Mouse (Mus musculus) embryonic facial prominence, embryonic 15.5 days (tissue): ENCODE measurements around the gene Gm20695. TPM values are rescaled to one million over a fixed set of nuclear protein-coding genes. Genes with fewer than 3 reads are reported as not detected.

Source experiments
- ATAC-seq: fragments of 200-750 bp; cut with Nextera tagmentation; 2 replicates; pipeline ENCODE4 v1.8.0; 2017; ENCODE audit warnings: low read depth, moderate TSS enrichment; ENCODE audit not compliant: insufficient number of reproducible peaks, low FRiP score, low TSS enrichment
- H3K27ac ChIP-seq: fragments of 300-500 bp; sonication (generic); replicated peaks from 2 replicates; pipeline ENCODE4 v1.5.1; 2015; ENCODE audit warnings: mild to moderate bottlenecking, inconsistent platforms
- H3K27me3 ChIP-seq: fragments of 300-500 bp; sonication (generic); 2 replicates; pipeline ENCODE4 v1.6.1; 2015; ENCODE audit warnings: inconsistent platforms
- H3K36me3 ChIP-seq: fragments of 300-500 bp; sonication (generic); 2 replicates; pipeline ENCODE4 v1.6.1; 2015; ENCODE audit warnings: mild to moderate bottlenecking, inconsistent platforms
- H3K4me1 ChIP-seq: fragments of 300-500 bp; sonication (generic); 2 replicates; pipeline ENCODE4 v1.6.1; 2015; ENCODE audit warnings: inconsistent platforms
- H3K4me2 ChIP-seq: fragments of 300-500 bp; sonication (generic); replicated peaks from 2 replicates; pipeline ENCODE4 v1.6.1; 2015; ENCODE audit warnings: mild to moderate bottlenecking, inconsistent platforms
- H3K4me3 ChIP-seq: fragments of 300-500 bp; sonication (generic); replicated peaks from 2 replicates; pipeline ENCODE4 v1.5.1; 2015; ENCODE audit warnings: mild to moderate bottlenecking, inconsistent platforms
- H3K9ac ChIP-seq: fragments of 300-500 bp; sonication (generic); 2 replicates; pipeline ENCODE4 v1.6.1; 2015; ENCODE audit warnings: inconsistent platforms
- H3K9me3 ChIP-seq: fragments of 300-500 bp; sonication (generic); replicated peaks from 2 replicates; pipeline ENCODE4 v1.6.1; 2016; ENCODE audit warnings: inconsistent platforms
- WGBS: fragments of 180-500 bp; shearing (Covaris S2); methylation state at CpG from one replicate; pipeline ENCODE4 v1.1.7; 2015; 5-methylcytosine and 5-hydroxymethylcytosine counted together
- microRNA-seq: library from miRNA; unstranded; fragments of <30 nt; microRNA quantifications from one replicate; pipeline ENCODE4, GENCODE M21; 2016; ENCODE audit warnings: borderline number of aligned reads
- polyA plus RNA-seq: library from polyadenylated mRNA; unstranded; fragments of >200 nt; fragmentation: Nextera tagmentation; extraction: Ambion mirVana; gene quantifications from 2 replicates; pipeline ENCODE4 v1.2.1, GENCODE M21; 2015

The Gm20695 gene
- polyA plus RNA-seq, 1 experiment from 2014 or later, result 1.9 TPM

GRCm38 (mm10) chr16:3934701-3935100 lies 50.3 kb downstream of the Gm20695 start:
- H3K4me3 ChIP-seq, result no peak overlapping the region
- H3K4me2 ChIP-seq, result no peak overlapping the region
- H3K36me3 ChIP-seq, result peaks cover 84% of the 10 kb centered on the region
- no peak overlapping the region for H3K27ac ChIP-seq
- no peak for ATAC-seq
- H3K9me3 ChIP-seq, result no peaks in the 10 kb centered on the region
- WGBS, result 86% methylated on average over 4 of the region's 4 CpGs
- no peaks in the 10 kb centered on the region for H3K27me3 ChIP-seq
- no peaks in the 10 kb centered on the region for H3K4me1 ChIP-seq
- H3K9ac ChIP-seq, result no peak overlapping the region

GRCm38 (mm10) chr16:3951141-3951540 lies 66.7 kb downstream of the Gm20695 start:
- no peak overlapping the region for H3K4me2 ChIP-seq
- H3K9me3 ChIP-seq, result no peaks in the 10 kb centered on the region
- WGBS, result 73% methylated on average over 1 of the region's 1 CpGs
- H3K4me1 ChIP-seq, result no peaks in the 10 kb centered on the region
- H3K4me3 ChIP-seq, result no peak overlapping the region
- no peaks in the 10 kb centered on the region for H3K27me3 ChIP-seq
- no peak overlapping the region for H3K9ac ChIP-seq
- H3K27ac ChIP-seq, result no peak overlapping the region
- no peak for ATAC-seq
- H3K36me3 ChIP-seq, result no peaks in the 10 kb centered on the region

DNA sequence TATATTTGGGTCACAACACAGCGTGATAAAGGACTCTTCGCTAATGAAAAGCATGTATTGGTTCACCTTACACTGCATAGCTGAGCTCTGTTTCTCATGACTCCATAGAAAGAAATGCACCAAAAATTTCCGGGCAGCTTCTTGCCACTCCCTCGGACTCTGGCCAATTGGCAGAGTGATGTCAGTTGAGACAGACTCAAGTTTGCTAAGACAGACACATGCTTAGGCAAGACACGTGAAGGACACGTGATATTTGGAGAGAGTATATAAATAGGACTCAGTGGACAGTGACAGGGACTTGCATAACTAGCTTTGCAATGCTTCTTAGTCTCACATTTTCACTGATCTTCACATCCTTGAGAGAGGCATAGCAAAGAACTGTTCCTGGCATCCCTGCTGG lies 71.9 kb downstream of the Gm20695 start:
- H3K4me3 ChIP-seq, result no peak overlapping the region
- no peak overlapping the region for H3K27ac ChIP-seq
- no peaks in the 10 kb centered on the region for H3K36me3 ChIP-seq
- H3K27me3 ChIP-seq, result no peaks in the 10 kb centered on the region
- WGBS, result 73% methylated on average over 6 of the region's 6 CpGs
- no peak overlapping the region for H3K4me2 ChIP-seq
- no peak for ATAC-seq
- H3K9me3 ChIP-seq, result no peaks in the 10 kb centered on the region
- no peaks in the 10 kb centered on the region for H3K4me1 ChIP-seq
- no peak overlapping the region for H3K9ac ChIP-seq

GRCm38 (mm10) chr16:3959261-3959660 lies 74.8 kb downstream of the Gm20695 start:
- Histone ChIP-seq H3K27me3 (no peaks in the 10 kb centered on the region), H3K36me3 (no peaks in the 10 kb centered on the region), H3K4me3 (no peak overlapping the region), H3K4me1 (no peaks in the 10 kb centered on the region), H3K27ac (no peak overlapping the region), H3K9ac (no peak overlapping the region), H3K4me2 (no peak overlapping the region), H3K9me3 (no peaks in the 10 kb centered on the region)
- ATAC-seq, result no peak
- WGBS, result 60% methylated on average over 2 of the region's 2 CpGs

GRCm38 (mm10) chr16:3964990-3965389 lies 80.5 kb downstream of the Gm20695 start:
- H3K36me3 ChIP-seq, result no peaks in the 10 kb centered on the region
- no peak overlapping the region for H3K4me2 ChIP-seq
- H3K27me3 ChIP-seq, result no peaks in the 10 kb centered on the region
- no peak overlapping the region for H3K4me3 ChIP-seq
- no peaks in the 10 kb centered on the region for H3K9me3 ChIP-seq
- ATAC-seq, result 0 out of 2 replicates have a peak, but pooled peaks have one; percentile 51
- no peak overlapping the region for H3K27ac ChIP-seq
- no peaks in the 10 kb centered on the region for H3K4me1 ChIP-seq
- H3K9ac ChIP-seq, result no peak overlapping the region
- WGBS, result 70% methylated on average over 10 of the region's 10 CpGs

DNA sequence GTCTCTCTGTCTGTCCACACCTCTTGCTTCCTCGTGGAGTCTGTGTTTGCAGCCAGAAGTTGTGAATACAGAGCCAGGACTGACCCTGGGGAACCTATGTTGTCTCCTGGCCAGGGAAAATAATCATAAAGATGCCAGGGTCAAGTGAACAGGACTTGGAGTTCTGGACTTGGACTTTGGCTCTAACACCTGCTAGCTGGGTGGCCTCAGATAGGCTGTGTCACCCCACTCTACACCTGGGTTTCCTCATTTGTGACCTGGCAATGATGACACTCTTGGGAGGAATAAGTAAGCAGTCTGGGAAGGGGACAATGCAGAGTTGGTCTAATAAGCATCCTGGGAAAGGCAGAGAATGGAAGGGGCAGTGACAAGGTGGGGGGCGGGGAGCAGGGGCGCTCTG lies 81.1 kb downstream of the Gm20695 start:
- Histone ChIP-seq H3K36me3 (no peaks in the 10 kb centered on the region), H3K4me3 (no peak overlapping the region), H3K4me2 (no peak overlapping the region), H3K9me3 (no peaks in the 10 kb centered on the region), H3K27me3 (no peaks in the 10 kb centered on the region), H3K27ac (no peak overlapping the region), H3K9ac (no peak overlapping the region), H3K4me1 (no peaks in the 10 kb centered on the region)
- no peak for ATAC-seq
- WGBS, result 78% methylated on average over 3 of the region's 3 CpGs

Small RNAs within 50 kb of the gene (microRNA-seq; reads per million reads assigned to microRNA genes)
- not detected for gene Gm23493

Other genes with a start within 250 kb of the Gm20695 start
- 0.08 and 0.17 TPM in 2 replicates for gene Mefv, start 166.6 kb upstream of the Gm20695 start, polyA plus RNA-seq
- gene Zfp263, start 140.6 kb upstream of the Gm20695 start, polyA plus RNA-seq, result 44.9 and 53.9 TPM in 2 replicates
- gene Olfr15, start 53.8 kb upstream of the Gm20695 start, polyA plus RNA-seq, result 1.6 and 3.4 TPM in 2 replicates
- gene Zfp174, start 37.4 kb upstream of the Gm20695 start, polyA plus RNA-seq, result 1.9 and 2.1 TPM in 2 replicates
- 56.8 and 59.6 TPM in 2 replicates for gene Naa60, start 12.3 kb upstream of the Gm20695 start, polyA plus RNA-seq
- 5.7 and 7.2 TPM in 2 replicates for gene Zfp597, start 87 bp upstream of the Gm20695 start, polyA plus RNA-seq
- 10.9 and 13.2 TPM in 2 replicates for gene 1700037C18Rik, start 24.0 kb downstream of the Gm20695 start, polyA plus RNA-seq
- 36.2 and 37.8 TPM in 2 replicates for gene Cluap1, start 24.2 kb downstream of the Gm20695 start, polyA plus RNA-seq
- 0.87 and 0.97 TPM in 2 replicates for gene Nlrc3, start 92.0 kb downstream of the Gm20695 start, polyA plus RNA-seq
- 16.0 and 16.6 TPM in 2 replicates for gene Slx4, start 119.1 kb downstream of the Gm20695 start, polyA plus RNA-seq
- gene Dnase1, start 152.3 kb downstream of the Gm20695 start, polyA plus RNA-seq, result 4.3 and 5.4 TPM in 2 replicates
- gene Trap1, start 193.2 kb downstream of the Gm20695 start, polyA plus RNA-seq, result 78.1 and 88.9 TPM in 2 replicates